Mouse (Mus musculus) hindbrain, embryonic 10.5 days (tissue): ENCODE measurements around the gene Man2a1. TPM values are rescaled to one million over a fixed set of nuclear protein-coding genes. Genes with fewer than 3 reads are reported as not detected.
A peak's percentile ranks its signal among the peaks of the same experiment; 100 is the strongest.

Experiments used
- DNase-seq: peaks from one replicate; pipeline ENCODE4 v3.0.0-alpha.2; 2017; ENCODE audit warnings: low spot score
- H3K27ac ChIP-seq: fragments of 300-500 bp; sonication (generic); 2 replicates; pipeline ENCODE4 v1.5.1; 2016; ENCODE audit warnings: mild to moderate bottlenecking, moderate library complexity
- H3K27me3 ChIP-seq: fragments of 300-500 bp; sonication (generic); 2 replicates; pipeline ENCODE4 v1.6.1; 2016; ENCODE audit warnings: mild to moderate bottlenecking; ENCODE audit not compliant: poor library complexity, insufficient read depth, severe bottlenecking
- H3K36me3 ChIP-seq: fragments of 300-500 bp; sonication (generic); 2 replicates; pipeline ENCODE4 v1.6.1; 2016; ENCODE audit warnings: mild to moderate bottlenecking, moderate library complexity
- H3K4me1 ChIP-seq: fragments of 300-500 bp; sonication (generic); replicated peaks from 2 replicates; pipeline ENCODE4 v1.6.1; 2016; ENCODE audit warnings: mild to moderate bottlenecking
- H3K4me3 ChIP-seq: fragments of 300-500 bp; sonication (generic); 2 replicates; pipeline ENCODE4 v1.5.1; 2016; ENCODE audit warnings: mild to moderate bottlenecking, moderate library complexity
- H3K9me3 ChIP-seq: fragments of 300-500 bp; sonication (generic); 2 replicates; pipeline ENCODE4 v1.6.1; 2016; ENCODE audit warnings: mild to moderate bottlenecking, moderate library complexity
- WGBS: fragments of 180-500 bp; shearing (Covaris S2); methylation state at CpG from one replicate; pipeline ENCODE4 v1.1.7; 2016; 5-methylcytosine and 5-hydroxymethylcytosine counted together
- polyA plus RNA-seq: library from polyadenylated mRNA; unstranded; fragments of >200 nt; fragmentation: Nextera tagmentation; extraction: Ambion mirVana; gene quantifications from 2 replicates; pipeline ENCODE4 v1.2.1, GENCODE M21; 2016

The Man2a1 gene
- polyA plus RNA-seq, 1 experiment from 2014 or later = 3.2 TPM

DNA sequence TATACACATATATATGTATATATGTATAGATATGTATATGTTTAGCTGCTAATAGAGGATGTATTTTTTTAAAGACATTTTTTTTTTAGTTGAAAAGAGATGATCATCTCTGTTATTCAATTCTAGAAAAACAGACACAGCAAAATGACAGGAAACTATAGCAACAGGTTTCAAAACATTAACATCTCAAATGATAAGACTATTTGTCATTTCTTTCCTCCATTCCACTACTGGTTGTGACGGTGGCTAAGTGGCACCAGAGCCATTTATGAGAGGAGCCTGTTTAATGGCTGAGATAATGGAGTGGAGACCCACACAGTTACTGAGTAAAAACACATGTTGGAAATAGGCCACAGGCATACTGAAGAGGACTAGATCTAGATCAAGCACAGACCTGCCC is 185.4 kb downstream of the Man2a1 start:
- Histone ChIP-seq H3K27me3 (no peaks in the 10 kb centered on the region), H3K9me3 (no peaks in the 10 kb centered on the region), H3K4me1 (no peaks in the 10 kb centered on the region), H3K27ac (no peak overlapping the region), H3K36me3 (no peaks in the 10 kb centered on the region), H3K4me3 (no peak overlapping the region)
- WGBS = 71% methylated on average over 1 of the region's 1 CpGs
- no peak for DNase-seq

DNA sequence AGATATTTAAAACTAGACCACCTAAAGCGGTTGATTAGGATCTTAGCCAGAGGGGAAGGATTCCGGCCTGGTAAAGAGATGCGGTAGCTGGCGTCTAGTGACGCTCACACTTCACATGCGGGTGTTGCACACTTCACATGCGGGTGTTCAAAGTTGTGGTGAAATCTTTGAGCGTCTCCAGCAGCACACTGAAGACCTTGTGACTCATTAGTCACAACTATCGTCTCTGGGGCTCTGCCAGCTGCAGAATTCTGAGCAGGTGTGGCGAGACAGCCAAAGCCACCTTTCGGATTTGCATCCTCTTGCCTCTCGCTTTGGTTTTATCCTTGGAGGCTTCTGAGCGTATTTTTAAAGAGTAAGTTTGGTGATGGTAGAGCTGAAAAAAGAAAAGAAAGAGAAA is 187.8 kb downstream of the Man2a1 start:
- Histone ChIP-seq H3K4me1 (no peaks in the 10 kb centered on the region), H3K36me3 (no peaks in the 10 kb centered on the region), H3K9me3 (no peaks in the 10 kb centered on the region), H3K27me3 (no peaks in the 10 kb centered on the region), H3K4me3 (no peak overlapping the region), H3K27ac (no peak overlapping the region)
- no peak for DNase-seq
- 91% methylated on average over 13 of the region's 13 CpGs for WGBS

DNA sequence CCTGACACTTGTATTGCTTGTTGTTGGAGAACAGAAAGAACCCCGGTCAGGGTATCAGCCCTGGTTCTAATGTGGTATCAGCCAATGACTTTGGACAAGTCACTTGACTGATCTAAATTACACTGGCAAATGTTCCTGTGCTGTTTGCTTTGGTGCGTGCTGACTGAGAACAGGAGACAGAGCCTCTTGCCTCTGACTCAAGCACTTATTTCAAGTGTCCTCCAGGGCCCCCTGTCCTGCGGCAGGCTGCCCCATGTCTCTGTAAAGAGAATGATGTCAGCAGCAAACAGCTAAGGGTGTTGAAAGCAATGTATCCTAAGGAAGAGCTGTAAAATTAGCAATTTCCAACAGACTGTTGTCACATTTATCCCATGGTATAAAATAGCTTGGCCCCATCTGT is 188.6 kb downstream of the Man2a1 start:
- Histone ChIP-seq H3K9me3 (no peaks in the 10 kb centered on the region), H3K4me3 (no peak overlapping the region), H3K27ac (no peak overlapping the region), H3K36me3 (no peaks in the 10 kb centered on the region), H3K27me3 (no peaks in the 10 kb centered on the region), H3K4me1 (no peaks in the 10 kb centered on the region)
- 73% methylated on average over 3 of the region's 3 CpGs for WGBS
- no peak for DNase-seq

DNA sequence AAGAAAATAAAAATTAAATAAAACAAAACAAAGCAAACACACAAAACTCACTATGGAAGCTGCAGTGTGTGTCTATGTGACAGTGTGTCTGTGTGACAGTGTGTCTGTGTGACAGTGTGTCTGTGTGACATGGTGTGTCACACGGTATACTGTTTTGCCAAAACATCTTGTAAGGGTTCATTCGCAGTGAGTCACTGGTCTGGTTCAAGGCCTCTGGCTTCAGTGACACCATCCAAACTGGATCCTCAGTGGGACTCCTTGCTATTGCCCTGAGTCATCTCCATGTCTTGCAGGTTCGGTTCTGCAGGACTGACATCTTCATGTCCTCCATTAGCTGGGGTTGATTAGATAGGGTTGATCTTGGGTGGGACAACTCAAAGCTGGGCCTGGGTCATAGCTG is 191.5 kb downstream of the Man2a1 start:
- H3K9me3 ChIP-seq = no peaks in the 10 kb centered on the region
- no peaks in the 10 kb centered on the region for H3K36me3 ChIP-seq
- WGBS = 88% methylated on average over 3 of the region's 3 CpGs
- no peak overlapping the region for H3K27ac ChIP-seq
- H3K27me3 ChIP-seq = no peaks in the 10 kb centered on the region
- no peak for DNase-seq
- H3K4me1 ChIP-seq = peaks cover 5% of the 10 kb centered on the region; the same call in 1 of the 2 replicates
- H3K4me3 ChIP-seq = no peak overlapping the region

DNA sequence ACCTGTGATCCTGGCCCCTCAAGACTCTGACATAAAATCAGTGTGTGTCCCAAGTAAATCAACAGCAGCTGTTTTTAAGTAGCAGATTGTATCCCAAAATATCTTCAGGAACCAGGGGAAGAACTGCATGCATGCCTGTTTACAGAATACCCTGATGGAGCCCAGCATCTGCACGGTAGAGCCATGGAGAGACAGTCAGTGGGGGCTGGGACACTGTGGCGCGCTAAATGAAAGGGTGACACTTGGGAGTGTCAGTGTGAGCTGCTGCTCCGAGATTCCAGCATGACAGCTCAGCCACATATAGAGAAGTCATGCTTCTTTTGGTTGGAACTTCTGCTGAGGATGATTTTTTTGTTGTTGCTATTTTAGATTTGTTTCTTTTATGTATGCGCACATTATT is 192.1 kb downstream of the Man2a1 start:
- no peaks in the 10 kb centered on the region for H3K9me3 ChIP-seq
- DNase-seq = no peak
- 82% methylated on average over 5 of the region's 5 CpGs for WGBS
- H3K36me3 ChIP-seq = no peaks in the 10 kb centered on the region
- no peak overlapping the region for H3K27ac ChIP-seq
- H3K27me3 ChIP-seq = no peaks in the 10 kb centered on the region
- H3K4me1 ChIP-seq = peaks cover 5% of the 10 kb centered on the region; the same call in 1 of the 2 replicates
- H3K4me3 ChIP-seq = no peak overlapping the region

DNA sequence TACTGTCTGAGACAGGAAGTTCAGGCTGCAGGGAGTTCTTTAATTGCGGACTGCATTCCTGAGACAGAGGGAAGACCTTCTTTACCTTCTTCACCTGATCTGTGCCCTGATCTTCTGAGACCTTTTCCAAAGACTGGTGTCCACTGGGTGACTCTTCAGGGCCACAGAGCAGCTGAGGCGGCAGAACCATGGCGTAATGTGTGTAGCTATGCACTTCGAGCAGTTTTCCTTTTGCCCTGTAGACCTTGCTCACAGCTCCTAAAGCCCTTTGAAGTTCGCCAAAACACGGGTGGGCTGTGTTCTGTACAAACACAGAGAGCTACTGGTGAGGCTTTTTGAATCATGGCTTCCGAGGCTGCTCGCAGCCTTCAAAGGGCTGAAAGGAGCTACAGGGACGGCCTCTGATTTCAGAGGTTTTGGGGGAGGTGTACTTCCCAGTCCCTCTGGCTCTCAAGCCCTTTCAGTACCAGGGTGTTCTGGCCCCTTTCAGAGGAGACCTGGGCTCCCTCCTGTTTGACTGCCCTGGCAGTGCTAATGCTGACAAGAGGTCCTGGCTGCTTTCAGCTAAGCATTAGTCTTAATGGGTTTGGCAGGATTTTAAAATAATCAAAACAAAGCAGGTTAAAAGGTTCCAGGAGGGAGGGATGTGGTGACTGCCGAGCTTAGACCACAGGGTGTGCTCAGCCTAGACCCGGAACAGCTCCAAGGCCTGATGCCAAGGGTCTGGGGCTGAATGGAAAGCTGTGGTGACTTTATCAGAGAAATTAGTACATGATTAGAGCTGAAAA is 201.8 kb downstream of the Man2a1 start:
- no peaks in the 10 kb centered on the region for H3K27me3 ChIP-seq
- peak; percentile 9 for DNase-seq
- no peaks in the 10 kb centered on the region for H3K36me3 ChIP-seq
- WGBS = 50% methylated on average over 11 of the region's 11 CpGs
- H3K9me3 ChIP-seq = no peaks in the 10 kb centered on the region
- H3K4me3 ChIP-seq = no peak overlapping the region
- 0 out of 2 replicates have a peak overlapping the region, but pooled peaks have one; percentile 20 for H3K27ac ChIP-seq
- H3K4me1 ChIP-seq = no peaks in the 10 kb centered on the region; the same call in 1 of the 2 replicates

DNA sequence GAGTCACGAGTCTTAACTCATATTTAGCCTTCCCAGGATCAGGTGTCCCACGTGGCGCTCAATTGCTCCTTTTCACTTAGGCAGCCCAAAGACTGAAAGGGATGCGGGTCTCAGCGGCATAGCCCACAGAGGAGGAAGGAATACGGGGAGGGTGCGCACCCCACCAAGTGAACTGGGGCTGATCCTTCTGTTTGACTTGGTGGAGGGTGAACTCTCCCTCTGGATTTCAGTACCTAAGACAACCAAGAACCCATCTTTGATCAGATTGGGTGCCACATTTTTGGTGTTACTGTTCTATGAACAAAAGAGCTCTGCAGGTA is 202.4 kb downstream of the Man2a1 start:
- Histone ChIP-seq H3K9me3 (no peaks in the 10 kb centered on the region), H3K27me3 (no peaks in the 10 kb centered on the region), H3K27ac (no peak overlapping the region), H3K4me1 (no peaks in the 10 kb centered on the region; the same call in 1 of the 2 replicates), H3K4me3 (no peak overlapping the region), H3K36me3 (no peaks in the 10 kb centered on the region)
- WGBS = 69% methylated on average over 7 of the region's 7 CpGs
- DNase-seq = no peak

Other genes with a start within 250 kb of the Man2a1 start
- gene 4930583I09Rik, start 235.3 kb downstream of the Man2a1 start, polyA plus RNA-seq = not detected in 2 replicates